Comparison of ENCODE assay signal across 9 mouse cellular contexts in genomic region chr19:10333545-10334252, GRCm38 (mm10). TPM values are rescaled to one million over a fixed set of nuclear protein-coding genes. Genes with fewer than 3 reads are reported as not detected.
DNase-seq lines count a peak whose midpoint lies in the region; ATAC-seq and TF ChIP-seq lines count a peak whose summit lies in the region.
"Had no signal": no experiment of that assay in that cellular context is flagged by ENCODE, and none has a peak within 500 bp of the region (broad histone marks: within the 10 kb centered on the region; RNA-seq: fewer than 3 reads in every experiment).

No protein-coding gene starts in this region.

- H3K4me2 ChIP-seq in embryonic facial prominence, embryonic 12.5 days (replicated peaks) = no peak overlapping the region
- no peak overlapping the region for H3K4me2 ChIP-seq in lung, embryonic 14.5 days
- H3K4me2 ChIP-seq: limb, embryonic 15.5 days had no signal

- TF ChIP-seq CTCF in lung, embryonic 14.5 days (IDR thresholded peaks at IDR 0.05; ENCODE audit: low read depth) = peak; percentile 98

- no peaks in the 10 kb centered on the region for H3K4me1 ChIP-seq in embryonic facial prominence, embryonic 12.5 days
- no peaks in the 10 kb centered on the region for H3K4me1 ChIP-seq in lung, embryonic 14.5 days (ENCODE audit: insufficient read depth)
- H3K4me1 ChIP-seq: limb, embryonic 15.5 days had no signal

- DNase-seq in ES-CJ7 (ENCODE audit: low read depth, low spot score) = peak; percentile 68
- DNase-seq in adrenal gland, postnatal 36 days = peak; percentile 55 to 58
- DNase-seq in heart, postnatal 10 days = peak; percentile 70 to 85
- peak; percentile 37 to 75 for DNase-seq in kidney, postnatal 36 days
- DNase-seq in lung, embryonic 14.5 days = peak; percentile 88
- DNase-seq in ovary, postnatal 14 days (ENCODE audit: low spot score) = peak; percentile 71
- peak; percentile 44 for DNase-seq in urinary bladder, postnatal 25 days (ENCODE audit: low spot score)

- H3K27ac ChIP-seq in embryonic facial prominence, embryonic 12.5 days = no peak overlapping the region
- no peak overlapping the region for H3K27ac ChIP-seq in lung, embryonic 14.5 days (ENCODE audit: low read depth)
- H3K27ac ChIP-seq: limb, embryonic 15.5 days had no signal

- no peaks in the 10 kb centered on the region for H3K36me3 ChIP-seq in embryonic facial prominence, embryonic 12.5 days
- H3K36me3 ChIP-seq in lung, embryonic 14.5 days (ENCODE audit: insufficient read depth) = no peaks in the 10 kb centered on the region
- H3K36me3 ChIP-seq: limb, embryonic 15.5 days had no signal

- intact Hi-C loops in heart, postnatal 10 days (cut with DNase I) = loop anchor here (2.0 to 5.0 kb wide), 3 partner anchors 103 to 169 kb away; no protein-coding TSS in a partner anchor

- peak; percentile 58; the same call in 1 of the 2 replicates for ATAC-seq in embryonic facial prominence, embryonic 12.5 days (ENCODE audit: insufficient number of reproducible peaks, insufficient read depth, low FRiP score, low TSS enrichment)
- peak; percentile 82 for ATAC-seq in lung, embryonic 14.5 days (ENCODE audit: insufficient read depth)

- H3K27me3 ChIP-seq in embryonic facial prominence, embryonic 12.5 days = no peaks in the 10 kb centered on the region; the same call in 1 of the 2 replicates
- no peaks in the 10 kb centered on the region for H3K27me3 ChIP-seq in lung, embryonic 14.5 days (ENCODE audit: insufficient read depth, low read length)

- H3K4me3 ChIP-seq in embryonic facial prominence, embryonic 12.5 days = no peak overlapping the region
- H3K4me3 ChIP-seq in lung, embryonic 14.5 days (ENCODE audit: low read depth, low read length) = no peak overlapping the region
- H3K4me3 ChIP-seq: limb, embryonic 15.5 days had no signal

- 39% methylated on average over 9 of the region's 9 CpGs for WGBS in embryonic facial prominence, embryonic 12.5 days
- WGBS in lung, embryonic 14.5 days = 34% methylated on average over 9 of the region's 9 CpGs

- no peak overlapping the region for H3K9ac ChIP-seq in embryonic facial prominence, embryonic 12.5 days
- H3K9ac ChIP-seq in lung, embryonic 14.5 days = no peak overlapping the region
- H3K9ac ChIP-seq: limb, embryonic 15.5 days had no signal

- no peaks in the 10 kb centered on the region for H3K9me3 ChIP-seq in embryonic facial prominence, embryonic 12.5 days
- no peaks in the 10 kb centered on the region for H3K9me3 ChIP-seq in lung, embryonic 14.5 days (ENCODE audit: low read depth, low read length)
- H3K9me3 ChIP-seq: limb, embryonic 15.5 days had no signal

RNA-seq across cellular contexts. Expression of gene Dagla, which starts 29.0 kb away (rescaled TPM):
- 1 to 10 TPM; 4.0 to 5.6 TPM for total RNA-seq in adrenal gland, postnatal 36 days (2021)
- polyA plus RNA-seq in embryonic facial prominence, embryonic 12.5 days (2016; fragmentation: Nextera tagmentation; extraction: Ambion mirVana) = 3.0 and 3.1 TPM in 2 replicates
- 1 to 10 TPM; 4.1 to 4.5 TPM for total RNA-seq in heart, postnatal 10 days (2021)
- 2.5 and 3.4 TPM in 2 replicates for polyA plus RNA-seq in lung, embryonic 14.5 days (2014; fragmentation: Nextera tagmentation; extraction: Ambion mirVana)

RNA-seq across cellular contexts. Expression of gene Syt7, which starts 55.2 kb away (rescaled TPM):
- 10 to 100 TPM; 17.7 to 29.8 TPM for total RNA-seq in adrenal gland, postnatal 36 days (2021)
- polyA plus RNA-seq in embryonic facial prominence, embryonic 12.5 days (2016; fragmentation: Nextera tagmentation; extraction: Ambion mirVana) = 0.71 and 2.1 TPM in 2 replicates
- 10 to 100 TPM; 34.3 to 36.2 TPM for total RNA-seq in heart, postnatal 10 days (2021)
- polyA plus RNA-seq in lung, embryonic 14.5 days (2014; fragmentation: Nextera tagmentation; extraction: Ambion mirVana) = 3.3 and 4.7 TPM in 2 replicates
